Mouse (Mus musculus) MEL-GATA-1-ER (cell line): ENCODE data around the gene Chrnb1.
A peak's percentile ranks its signal among the peaks of the same experiment; 100 is the strongest.

Experiments
- DNase-seq: peaks from one replicate; pipeline ENCODE4 v3.0.0-alpha.2; 2012; ENCODE audit warnings: low read depth; ENCODE audit errors: extremely low read depth

Gene Chrnb1

DNA sequence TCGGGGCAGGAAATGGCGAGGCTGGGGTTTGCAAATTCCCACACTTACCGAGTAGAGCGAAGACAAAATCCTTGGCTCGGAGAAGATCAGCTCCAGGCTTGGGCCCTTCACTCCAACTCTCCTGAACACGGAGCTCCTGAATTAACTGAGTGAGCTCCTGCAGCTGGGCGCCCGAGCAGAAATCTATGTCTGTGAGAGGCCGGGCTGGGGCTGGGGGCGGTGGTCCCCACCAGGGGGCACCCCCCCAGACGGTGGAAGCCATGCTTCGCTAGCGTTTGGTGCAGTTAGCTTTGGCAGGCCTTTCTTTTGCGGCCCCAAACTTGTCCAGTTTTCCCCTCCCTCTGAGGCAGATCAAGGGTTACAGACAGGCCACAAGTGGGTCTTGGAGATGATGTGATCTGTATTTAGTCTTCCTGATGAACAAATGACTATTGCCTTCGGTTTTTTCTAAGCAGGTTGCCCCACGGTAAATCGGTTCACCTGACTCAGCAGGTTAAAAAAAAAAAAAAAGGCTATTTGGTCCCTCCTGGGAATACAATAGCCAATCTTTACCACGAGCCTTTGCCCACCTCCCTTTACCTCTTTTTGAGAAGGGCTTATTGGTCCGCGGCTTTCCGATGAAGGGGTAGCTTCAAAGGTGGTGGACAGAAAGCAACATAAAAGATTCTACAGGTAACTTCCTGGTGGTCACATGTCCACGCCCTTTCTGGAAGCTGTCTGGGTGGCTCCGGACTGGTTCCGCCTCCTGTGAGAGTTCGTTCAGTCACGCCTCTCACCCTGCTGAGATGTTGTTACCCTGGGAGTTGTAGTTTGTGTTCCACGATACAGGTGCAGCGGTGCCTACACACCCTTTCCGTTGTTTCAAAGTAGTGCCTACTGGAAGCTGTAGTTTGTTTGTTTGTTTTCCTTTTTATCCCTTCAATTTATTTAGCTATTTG lies 9.5 kb upstream of the Chrnb1 start, which contains the start of gene Tmem102:
Gene Tmem102 (minus strand): TSS at position 653 of the 938 bp plus-strand sequence.
- no peak for DNase-seq

DNA sequence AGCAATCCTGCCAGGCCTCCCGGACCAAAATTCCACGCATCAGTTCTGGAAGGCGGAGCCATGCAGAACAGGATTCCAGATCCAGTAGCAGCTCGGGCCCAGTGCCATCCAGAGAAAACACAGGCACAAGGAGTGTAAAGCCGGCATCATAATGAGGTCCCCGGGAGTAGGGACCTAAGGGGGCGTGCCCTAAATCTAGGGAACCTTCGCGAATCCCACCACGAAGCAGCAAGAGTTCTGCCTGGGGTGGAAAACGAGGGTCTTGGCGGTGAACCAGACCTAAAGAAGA lies 8.9 kb upstream of the Chrnb1 start:
- no peak for DNase-seq

DNA sequence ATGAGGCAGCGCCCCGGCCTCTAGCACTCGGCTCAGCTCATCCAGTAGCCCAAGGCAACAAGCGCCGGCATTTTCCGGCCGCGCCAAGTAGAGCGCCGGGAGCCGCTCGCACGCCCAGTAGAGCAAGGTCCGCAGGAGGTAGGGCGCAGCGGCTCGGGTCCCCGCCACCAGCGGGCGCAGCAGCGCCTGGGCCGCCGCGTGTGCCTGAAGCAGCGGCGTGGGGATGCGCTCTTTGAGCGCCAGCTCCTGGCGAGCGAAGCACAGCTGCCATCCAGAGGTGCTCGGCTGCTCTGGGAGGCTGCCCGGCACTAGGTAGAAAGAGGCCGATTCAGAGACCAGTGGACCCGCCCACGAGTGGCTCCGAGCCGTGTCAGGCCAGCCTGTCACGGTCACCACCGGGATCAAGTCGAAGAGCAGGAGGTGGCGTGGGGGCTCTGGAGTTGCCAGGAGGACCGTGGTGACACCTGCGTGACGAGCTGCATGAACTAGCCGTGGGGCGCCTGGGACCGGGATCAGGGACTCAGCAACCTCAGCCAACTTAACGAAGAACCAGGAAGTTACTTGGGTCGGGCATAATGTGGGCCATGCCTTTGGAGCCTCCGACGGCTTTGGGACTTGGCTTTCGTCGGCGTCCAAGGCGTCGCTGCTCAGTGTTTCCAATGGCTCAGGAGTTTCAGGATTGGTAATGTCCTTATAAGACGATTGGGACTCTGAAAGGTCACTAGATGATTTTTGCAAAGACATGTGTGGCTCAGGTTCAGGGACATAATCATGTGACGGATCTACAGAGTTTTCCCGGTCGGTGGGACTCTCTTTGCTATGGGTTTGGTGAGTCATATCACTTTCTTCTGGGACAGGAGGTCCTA lies 8.3 kb upstream of the Chrnb1 start:
- DNase-seq, result peak; percentile 36

DNA sequence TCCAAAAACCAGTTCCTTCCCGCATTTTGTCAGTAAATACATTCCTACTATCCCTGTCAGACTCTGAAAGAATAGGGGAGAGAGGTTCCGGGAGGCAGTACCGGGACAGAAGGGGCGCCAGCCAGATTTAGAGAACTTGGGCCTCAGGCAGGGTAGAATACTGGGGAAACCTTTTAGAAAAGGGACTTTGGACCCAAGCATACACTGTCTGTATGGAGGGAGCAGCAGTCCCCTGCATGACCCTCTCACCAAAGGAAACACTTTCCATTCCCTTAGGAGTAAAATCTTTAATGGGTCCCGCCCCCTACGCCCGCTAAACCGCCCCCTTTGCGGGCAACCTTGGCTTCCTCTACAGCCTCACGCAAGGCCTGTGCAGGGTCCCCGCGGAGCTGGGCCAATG lies 7.6 kb upstream of the Chrnb1 start:
- DNase-seq, result no peak

DNA sequence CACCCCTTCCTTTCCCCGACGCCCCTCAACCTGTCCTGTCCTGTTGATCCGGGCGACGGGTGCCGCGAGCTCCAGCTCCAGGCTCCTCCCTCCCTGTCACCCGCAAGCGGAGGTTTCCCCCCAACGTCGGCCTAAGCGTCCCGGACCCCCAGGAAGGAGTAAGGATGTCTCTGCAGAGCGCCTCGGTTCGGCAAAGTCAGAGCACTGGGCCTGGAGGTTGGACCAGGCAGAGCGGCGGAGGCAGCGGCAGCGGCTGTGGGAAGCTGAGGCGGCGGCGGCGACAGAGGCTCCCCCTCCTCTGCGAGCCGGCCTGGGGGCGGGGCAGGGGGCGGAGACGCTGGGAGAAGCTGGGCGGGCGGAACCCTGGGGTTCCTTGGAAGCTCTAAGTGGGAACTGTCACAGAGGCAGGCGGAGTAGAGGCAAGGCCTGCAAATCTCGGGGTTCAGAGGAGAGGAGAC lies 6.9 kb upstream of the Chrnb1 start:
- DNase-seq, result peak; percentile 62

DNA sequence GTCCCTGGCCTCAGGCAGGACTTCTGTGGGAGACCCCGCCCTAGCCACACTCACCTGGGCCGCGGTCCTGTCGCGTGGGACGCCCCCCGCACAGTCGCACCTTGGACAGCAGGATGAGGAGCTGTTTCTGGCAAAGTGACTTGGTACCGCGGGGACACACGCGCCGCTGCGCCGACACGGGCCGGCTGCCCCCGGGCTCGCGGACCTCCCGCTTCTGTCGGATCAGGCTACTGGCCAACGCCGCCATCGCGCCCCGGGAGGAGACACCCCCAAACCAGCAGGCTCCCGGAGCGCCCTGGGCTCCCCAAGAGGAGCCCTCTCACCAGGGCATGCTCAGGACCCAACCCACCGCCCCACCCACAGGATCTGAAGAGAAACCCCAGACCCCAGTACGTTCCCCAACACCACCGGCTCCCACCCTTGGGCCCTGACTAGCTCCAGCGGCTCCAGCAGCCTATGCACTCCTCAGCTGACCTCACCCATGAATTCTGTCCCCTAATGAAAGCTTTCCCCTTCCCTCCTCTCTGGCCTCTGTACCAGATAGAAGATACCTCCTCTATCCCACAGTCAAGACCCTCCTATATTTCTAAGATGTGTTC lies 5.7 kb upstream of the Chrnb1 start, which contains the start of gene Fgf11:
Gene Fgf11 (minus strand): TSS at position 479 of the 599 bp plus-strand sequence.
- no peak for DNase-seq

DNA sequence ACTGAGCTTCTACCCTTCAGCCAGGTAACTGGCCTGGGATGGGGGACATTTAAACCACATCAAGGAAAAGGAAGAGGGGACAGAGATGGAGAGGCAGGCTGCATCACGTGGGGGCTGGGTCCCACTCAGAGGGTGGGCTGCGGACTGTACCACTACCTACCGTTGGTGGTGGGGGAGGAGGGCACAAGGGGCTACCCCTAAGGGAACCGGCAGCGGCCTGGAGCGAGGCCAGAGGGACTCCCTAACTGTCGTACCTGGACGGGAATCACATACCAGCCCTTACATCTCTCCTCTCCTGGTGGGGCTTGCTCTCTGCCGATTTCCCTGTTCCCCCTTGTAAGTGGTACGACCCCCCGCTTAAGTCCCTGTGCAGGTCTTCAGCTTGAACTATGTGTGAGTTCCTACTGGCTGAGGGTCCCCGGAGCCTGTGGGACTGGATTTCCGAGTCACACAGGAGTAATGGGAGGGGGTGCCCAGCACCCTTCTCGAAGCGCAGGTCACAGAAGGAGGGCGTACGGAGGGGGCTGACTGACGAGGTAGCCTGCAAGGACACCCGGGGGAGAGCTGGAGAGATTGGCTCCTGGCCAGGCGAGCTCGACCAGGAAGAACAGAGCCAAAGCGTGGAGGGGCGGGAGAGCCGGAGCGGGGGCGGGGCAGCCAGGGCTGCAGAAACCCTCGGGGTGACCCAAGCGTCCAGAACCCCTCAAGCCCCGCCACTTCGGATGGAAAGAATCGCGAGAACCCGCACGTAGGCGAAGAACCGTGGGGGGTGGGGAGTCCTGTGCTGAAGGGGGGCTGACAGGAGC lies 4.9 kb upstream of the Chrnb1 start:
- peak; percentile 79 for DNase-seq

DNA sequence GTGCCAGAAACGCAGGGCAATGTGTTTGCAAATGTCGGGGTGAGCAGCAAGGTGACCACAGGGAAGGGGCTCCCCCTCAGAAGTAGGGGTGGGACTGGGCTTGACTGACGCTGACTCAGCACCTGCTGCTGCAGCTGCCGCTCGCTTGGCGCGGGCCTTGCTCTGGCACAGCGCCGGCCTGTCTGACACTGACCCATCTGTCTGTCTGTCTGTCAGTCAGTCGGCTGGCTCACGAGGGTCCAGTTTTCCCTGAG lies 4.3 kb upstream of the Chrnb1 start:
- peak; percentile 57 for DNase-seq

DNA sequence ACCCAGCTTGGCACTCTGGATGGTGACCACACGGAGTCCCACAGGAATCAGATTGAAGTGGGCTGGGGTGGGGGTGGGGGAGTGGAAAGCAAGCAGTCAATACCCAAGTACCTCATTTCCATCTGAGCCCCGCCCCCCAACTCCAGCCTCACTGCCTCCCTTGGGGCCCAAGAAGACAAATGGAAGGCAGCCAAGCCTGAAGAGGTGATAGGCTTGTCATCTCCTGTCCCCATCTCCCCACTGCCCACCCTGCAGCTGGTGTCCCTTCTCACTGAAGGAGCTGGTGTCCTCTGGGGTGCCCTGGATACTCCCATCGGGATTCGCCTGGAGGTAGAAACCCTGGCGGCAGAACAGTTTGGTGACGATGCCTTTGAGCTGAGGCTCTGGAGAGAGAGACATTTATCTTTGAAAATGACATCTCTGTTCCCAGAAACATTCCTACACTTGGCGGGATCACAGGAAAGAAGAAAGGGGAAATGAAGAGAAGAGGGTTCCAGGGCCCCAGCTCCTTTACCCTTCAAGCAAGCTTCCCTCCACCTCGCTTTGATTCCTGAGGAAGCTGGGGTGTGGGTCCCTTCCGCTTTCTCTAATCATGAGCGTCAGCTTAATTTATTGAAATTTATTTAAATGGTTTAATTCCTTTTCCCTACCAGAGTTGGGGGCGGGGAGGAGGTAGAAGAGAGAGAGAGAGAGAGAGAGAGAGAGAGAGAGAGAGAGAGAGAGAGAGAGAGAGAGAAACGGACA lies 3.8 kb upstream of the Chrnb1 start:
- DNase-seq, result peak; percentile 74

DNA sequence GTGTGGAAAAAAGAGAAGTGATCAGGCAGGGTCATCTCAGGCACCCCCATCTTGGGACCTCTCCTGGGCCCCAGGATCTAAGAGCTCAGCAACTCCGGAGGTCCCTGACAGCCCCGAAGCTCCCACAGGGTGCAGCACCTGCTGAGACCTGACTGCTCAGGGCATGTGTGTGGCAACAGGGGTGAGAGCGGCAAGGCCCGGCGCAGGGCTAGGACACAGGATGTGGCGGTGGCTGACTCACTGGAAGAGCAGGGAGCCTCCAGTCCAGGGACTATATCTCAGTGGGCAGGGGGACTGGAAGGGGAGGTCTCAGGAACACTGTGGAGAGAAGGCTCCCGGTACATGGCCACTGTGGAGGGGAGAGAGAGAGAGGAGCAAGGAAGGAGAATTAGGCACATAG lies 2.2 kb upstream of the Chrnb1 start:
- DNase-seq, result no peak

DNA sequence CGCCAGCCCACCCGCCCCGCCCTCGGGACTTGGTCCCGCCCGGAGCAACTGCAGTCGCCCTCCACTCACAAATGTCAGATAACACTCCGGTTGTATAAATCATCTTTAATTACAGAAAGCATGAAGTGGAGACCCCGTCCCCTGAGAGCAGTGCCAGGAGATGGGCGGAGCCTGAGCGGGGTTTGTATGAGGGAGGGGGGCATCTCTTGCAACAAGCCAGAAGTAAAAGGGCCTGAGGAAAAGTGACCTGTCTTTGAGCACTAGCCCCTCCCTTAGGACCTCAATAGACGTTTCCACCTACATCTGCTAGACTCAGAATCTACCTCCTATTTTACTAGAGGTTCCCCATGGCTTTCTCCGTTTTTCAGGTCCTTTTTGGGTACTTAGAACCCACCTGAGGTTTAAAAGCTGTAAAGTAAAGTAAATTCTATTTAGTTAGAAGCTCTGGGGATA lies 266 bp upstream of the Chrnb1 start:
- DNase-seq, result no peak

DNA sequence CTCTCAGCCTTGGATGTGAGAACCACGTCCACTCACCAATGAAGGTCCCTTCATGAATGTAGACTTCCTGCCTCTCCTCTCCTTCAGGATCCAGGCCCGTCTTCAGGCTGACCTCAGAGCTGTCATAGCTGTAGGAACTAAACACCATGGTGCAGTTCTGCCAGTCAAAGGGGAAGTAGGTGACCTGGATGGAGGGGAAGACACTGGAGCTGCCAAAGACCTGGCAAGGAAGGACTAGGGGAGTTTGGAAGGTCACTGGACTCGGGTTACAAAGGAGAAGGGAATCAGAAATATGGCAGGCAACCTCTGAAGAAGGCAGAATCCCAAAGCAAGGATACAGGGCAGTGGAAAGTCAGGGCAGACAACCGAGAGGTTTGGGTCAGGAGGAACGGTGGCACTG lies 2.3 kb downstream of the Chrnb1 start:
- no peak for DNase-seq

DNA sequence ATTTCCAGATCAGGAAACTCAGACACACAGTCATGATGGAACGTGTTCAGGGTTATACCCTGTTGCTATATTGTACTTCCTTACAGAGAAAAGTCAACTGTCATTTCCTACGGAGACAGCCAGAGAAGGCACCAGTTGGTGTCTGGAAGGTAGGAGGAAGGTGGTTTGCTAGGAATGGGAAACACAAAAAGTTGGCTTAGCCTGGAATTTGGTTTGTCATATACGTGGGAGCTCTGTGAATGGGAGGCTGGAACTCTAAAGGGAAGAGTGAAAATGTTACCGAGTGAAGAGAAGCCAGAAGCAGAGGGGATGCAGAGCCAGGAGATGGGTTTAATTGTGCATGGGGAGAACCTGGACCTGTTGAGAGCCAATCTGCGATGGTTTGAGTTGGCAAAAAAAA lies 4.3 kb downstream of the Chrnb1 start:
- DNase-seq, result no peak

DNA sequence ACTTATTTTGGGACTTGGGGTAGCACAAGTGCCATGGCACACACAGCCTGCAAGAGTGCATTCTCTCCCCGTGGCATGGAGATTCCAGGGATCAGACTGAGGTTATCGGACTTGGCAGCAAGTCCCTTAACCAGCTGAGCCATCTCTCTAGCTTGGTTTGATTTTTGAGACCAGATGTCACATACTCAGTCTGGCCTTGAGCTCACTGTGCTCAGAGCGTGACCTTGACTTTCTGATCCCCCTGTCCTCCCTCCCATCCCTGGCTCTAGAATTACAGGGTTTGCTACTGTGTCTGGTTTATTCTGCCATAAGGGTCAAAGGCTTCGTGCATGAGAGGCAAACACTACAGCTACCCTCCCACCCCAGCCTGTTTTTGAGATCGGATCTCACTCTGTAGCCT lies 6.3 kb downstream of the Chrnb1 start:
- no peak for DNase-seq

DNA sequence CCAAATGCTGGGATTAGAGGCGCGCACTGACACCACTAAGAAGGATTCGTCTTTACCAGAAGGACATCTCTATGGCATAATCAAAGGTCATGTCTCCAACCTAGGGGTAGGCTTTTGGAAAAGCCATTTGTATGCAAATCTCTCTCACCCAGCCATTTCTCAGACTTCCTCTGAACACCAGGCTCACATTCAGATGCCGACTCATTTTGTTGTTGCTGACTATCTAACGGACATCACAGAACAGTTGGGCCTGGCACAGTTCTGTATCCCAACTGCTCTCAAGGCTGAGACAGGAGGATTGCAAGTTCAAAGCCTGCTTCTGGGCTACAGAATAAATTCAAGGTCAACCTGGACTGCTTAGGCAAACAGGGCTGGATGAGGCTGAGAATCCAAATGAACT lies 8.4 kb downstream of the Chrnb1 start:
- DNase-seq, result no peak

DNA sequence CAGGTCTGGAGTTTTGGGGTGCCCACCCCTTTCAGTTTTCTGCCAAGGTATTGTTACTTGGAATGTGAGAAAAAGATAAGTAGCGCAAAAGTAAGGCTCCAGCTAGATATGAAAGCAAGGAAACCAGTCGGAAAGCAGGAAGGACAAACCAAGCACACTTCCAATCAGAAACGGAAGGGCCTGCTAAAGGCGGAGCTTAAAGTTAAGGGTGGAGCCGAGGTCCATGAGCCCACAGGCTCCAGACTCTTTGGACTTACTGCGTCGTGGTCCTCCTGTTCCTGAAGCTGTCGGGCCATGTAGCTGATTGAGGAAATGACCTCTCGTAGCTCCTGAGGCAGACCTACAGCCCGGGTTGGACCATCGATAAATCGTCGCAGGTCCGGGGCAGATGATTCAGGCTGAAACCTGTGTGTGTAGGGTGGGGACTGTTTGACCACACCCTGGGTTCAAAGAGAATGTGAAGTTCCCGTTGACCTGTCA lies 10.9 kb downstream of the Chrnb1 start:
- DNase-seq, result peak; percentile 86

DNA sequence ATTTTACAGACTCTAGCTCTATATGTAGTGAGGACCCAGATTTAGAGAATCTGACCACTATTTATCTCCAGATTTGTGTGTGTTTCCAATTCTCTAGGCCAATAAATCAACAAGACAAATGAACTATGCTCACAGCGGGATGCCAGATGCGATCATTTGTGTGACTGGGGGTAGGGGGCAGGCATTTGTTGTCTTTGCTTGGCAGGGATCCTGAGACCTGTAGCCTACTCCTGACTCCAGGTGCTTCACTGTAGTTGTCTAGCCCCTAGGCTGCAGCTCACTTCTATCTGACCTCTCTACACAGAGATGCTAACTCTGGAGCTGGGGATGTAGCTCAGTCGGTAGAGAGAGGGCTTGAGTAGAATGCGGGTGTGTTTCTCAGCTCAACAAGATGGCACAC lies 13.9 kb downstream of the Chrnb1 start:
- no peak for DNase-seq

DNA sequence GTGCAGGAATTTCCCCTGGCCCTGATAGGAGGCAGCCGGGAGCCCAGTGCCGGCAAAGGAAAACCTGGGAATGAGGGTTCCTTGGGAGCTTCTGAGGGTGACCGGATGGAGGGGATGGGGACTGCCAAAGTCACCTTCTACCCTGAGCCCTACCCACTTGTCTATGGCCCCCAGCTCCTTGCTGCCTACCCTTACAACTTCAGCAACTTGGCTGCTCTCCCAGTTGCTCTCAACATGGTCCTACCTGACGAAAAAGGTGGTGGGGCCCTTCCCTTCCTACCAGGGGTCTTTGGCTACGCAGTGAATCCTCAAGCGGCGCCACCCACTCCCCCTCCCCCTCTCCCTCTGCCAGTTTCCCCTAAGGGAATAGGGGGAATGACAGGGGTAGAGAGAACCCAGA lies 16.8 kb downstream of the Chrnb1 start:
- no peak for DNase-seq

DNA sequence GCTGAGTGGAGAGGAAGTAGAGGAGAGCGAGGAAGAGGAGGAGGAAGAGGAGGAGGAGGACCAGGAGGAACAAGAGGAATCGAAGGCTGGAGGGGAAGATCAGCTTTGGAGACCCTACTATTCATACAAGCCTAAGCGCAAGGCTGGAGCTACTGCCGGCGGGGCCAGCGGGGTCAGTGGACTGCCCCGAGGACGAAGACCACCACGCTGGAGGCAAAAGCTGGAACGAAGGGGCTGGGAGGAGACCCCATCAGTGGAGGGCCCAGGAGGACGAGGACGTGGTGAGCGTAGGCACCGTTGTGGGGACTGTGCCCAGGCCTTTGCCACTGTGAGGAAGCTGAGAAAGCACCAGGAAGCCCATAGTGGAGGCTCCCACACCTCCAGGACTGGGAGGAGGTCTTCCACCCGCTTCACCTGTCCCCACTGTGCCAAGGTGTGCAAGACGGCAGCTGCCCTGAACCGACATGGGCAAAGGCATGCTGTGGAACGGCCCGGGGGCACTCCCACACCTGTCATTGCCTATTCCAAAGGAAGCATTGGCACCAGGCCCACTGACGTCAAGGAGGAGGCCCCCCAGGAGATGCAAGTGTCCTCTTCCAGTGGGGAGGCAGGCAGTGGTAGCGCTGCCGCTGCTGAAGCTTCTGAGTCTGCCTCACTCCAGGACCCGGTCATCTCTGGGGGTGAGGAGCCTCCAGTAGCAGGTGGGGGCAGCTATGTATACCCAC lies 17.3 kb downstream of the Chrnb1 start:
- no peak for DNase-seq
